Mouse (Mus musculus): ENCODE measurements at regions not wholly inside any gene's neighbourhood (a gene's known extent, or its start where the extent isn't known, plus 50 kb on each side); places are given as distances from the start of the nearest gene placed in this dataset.

DNA sequence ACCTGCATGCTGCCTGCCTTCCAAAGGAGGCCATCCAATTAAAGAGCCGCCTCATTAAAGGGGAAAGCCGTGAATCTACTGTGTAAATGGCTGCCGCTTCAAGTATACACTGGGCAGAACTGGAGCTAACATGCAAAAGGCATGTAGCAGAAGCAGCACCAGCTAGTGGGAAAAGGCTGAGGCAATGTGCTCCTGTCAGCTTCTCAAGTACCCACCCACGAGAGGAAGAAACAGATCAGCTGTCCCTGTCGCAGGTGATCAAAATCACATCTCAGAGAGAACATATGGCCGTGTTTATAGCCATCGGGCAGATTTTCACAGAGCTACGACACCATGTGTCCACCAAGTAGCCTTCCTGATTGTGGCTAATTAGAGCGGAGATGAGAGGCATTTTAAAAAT, 440.2 kb downstream of the Rwdd3 start:
- TF ChIP-seq CTCF (conservative IDR thresholded peaks at IDR 0.05; ENCODE audit: low read length) (no peak), NANOG (IDR thresholded peaks at IDR 0.05; ENCODE audit: borderline replicate concordance, low read length) (no peak)

Data from E14TG2a.4 (cell line).